Mouse (Mus musculus) embryonic facial prominence, embryonic 14.5 days (tissue): ENCODE measurements at regions not wholly inside any gene's neighbourhood (a gene's known extent, or its start where the extent isn't known, plus 50 kb on each side); places are given as distances from the start of the nearest gene placed in this dataset.

Experiments
- ATAC-seq: fragments of 200-750 bp; cut with Nextera tagmentation; 2 replicates; pipeline ENCODE4 v1.8.0; 2017; ENCODE audit warnings: low read depth, moderate number of reproducible peaks, moderate TSS enrichment
- DNase-seq: peaks from one replicate; pipeline ENCODE4 v3.0.0-alpha.2; 2015; ENCODE audit warnings: low spot score
- H3K27ac ChIP-seq: fragments of 300-500 bp; sonication (generic); replicated peaks from 2 replicates; pipeline ENCODE4 v1.5.1; 2014; ENCODE audit warnings: low read depth, mild to moderate bottlenecking, low read length, moderate library complexity
- H3K27me3 ChIP-seq: fragments of 300-500 bp; sonication (generic); replicated peaks from 2 replicates; pipeline ENCODE4 v1.6.1; 2014; ENCODE audit warnings: low read length; ENCODE audit not compliant: control insufficient read depth, insufficient read depth
- H3K36me3 ChIP-seq: fragments of 300-500 bp; sonication (generic); 2 replicates; pipeline ENCODE4 v1.6.1; 2014; ENCODE audit warnings: low read length, mixed read lengths; ENCODE audit not compliant: control insufficient read depth, insufficient read depth
- H3K4me1 ChIP-seq: fragments of 300-500 bp; sonication (generic); 2 replicates; pipeline ENCODE4 v1.6.1; 2014; ENCODE audit warnings: antibody characterized with exemption, low read length; ENCODE audit not compliant: control insufficient read depth, insufficient read depth
- H3K4me2 ChIP-seq: fragments of 300-500 bp; sonication (generic); 2 replicates; pipeline ENCODE4 v1.6.1; 2014; ENCODE audit warnings: low read depth, mild to moderate bottlenecking, low read length, moderate library complexity, mixed read lengths
- H3K4me3 ChIP-seq: fragments of 300-500 bp; sonication (generic); 2 replicates; pipeline ENCODE4 v1.5.1; 2014; ENCODE audit warnings: low read depth, mild to moderate bottlenecking, low read length
- H3K9ac ChIP-seq: fragments of 300-500 bp; sonication (generic); 2 replicates; pipeline ENCODE4 v1.6.1; 2014; ENCODE audit warnings: low read depth, mild to moderate bottlenecking, low read length, moderate library complexity, mixed read lengths
- H3K9me3 ChIP-seq: fragments of 300-500 bp; sonication (generic); 2 replicates; pipeline ENCODE4 v1.6.1; 2016; ENCODE audit warnings: low read length; ENCODE audit not compliant: control insufficient read depth
- WGBS: fragments of 180-500 bp; shearing (Covaris S2); extraction: QIAGEN DNeasy Blood & Tissue Kit; methylation state at CpG from one replicate; pipeline ENCODE4 v1.1.7; 2014; 5-methylcytosine and 5-hydroxymethylcytosine counted together

DNA sequence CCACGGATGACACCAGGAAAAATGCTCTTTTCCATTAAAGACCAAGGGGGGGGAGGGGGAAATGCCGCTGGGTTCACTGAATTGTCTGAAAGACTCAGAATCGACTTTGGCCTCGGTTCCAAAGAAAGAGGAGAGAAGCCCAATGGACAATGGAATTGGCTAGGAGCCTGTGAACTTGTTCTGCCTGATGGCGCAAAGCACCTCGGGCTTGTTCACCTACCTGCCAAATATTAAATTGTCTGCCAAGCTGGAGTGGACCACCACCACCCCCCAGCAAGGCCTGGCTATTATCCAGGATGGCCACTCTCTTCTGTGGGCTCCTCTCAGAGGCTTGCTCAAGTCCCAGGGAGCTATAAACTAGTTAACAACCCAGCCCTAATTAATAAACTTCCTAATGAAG, 352.7 kb upstream of the Jmjd1c start:
- no peak overlapping the region for H3K27ac ChIP-seq
- no peaks in the 10 kb centered on the region for H3K9me3 ChIP-seq
- H3K4me1 ChIP-seq, result no peaks in the 10 kb centered on the region
- no peaks in the 10 kb centered on the region for H3K36me3 ChIP-seq
- no peak overlapping the region for H3K9ac ChIP-seq
- H3K27me3 ChIP-seq, result no peaks in the 10 kb centered on the region
- WGBS, result 86% methylated on average over 6 of the region's 6 CpGs
- ATAC-seq, result no peak
- no peak overlapping the region for H3K4me2 ChIP-seq
- DNase-seq, result no peak
- H3K4me3 ChIP-seq, result no peak overlapping the region

DNA sequence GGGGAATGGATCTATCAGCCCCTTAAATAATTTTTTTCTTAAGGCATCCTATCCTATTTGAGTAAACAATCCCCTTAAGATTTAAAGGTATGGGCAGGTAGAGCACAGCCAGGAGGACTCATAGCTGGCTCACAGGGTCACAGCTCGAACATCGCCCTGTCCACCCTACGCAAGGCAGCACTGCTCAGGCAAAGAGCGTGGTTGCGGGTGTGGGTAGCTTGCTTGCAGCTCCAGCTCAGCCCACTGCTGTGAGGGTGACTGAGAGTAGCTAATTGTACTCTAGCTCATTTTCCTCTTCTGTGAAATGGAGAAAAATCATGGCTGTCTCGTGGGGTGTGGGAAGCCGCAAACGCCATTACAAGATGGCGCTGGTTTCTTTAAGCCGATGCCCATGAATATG, 350.1 kb upstream of the Jmjd1c start:
- no peak overlapping the region for H3K4me2 ChIP-seq
- H3K27me3 ChIP-seq, result no peaks in the 10 kb centered on the region
- ATAC-seq (no peak), DNase-seq (no peak)
- no peaks in the 10 kb centered on the region for H3K36me3 ChIP-seq
- no peak overlapping the region for H3K27ac ChIP-seq
- no peak overlapping the region for H3K9ac ChIP-seq
- H3K4me3 ChIP-seq, result no peak overlapping the region
- WGBS, result 95% methylated on average over 10 of the region's 10 CpGs
- no peaks in the 10 kb centered on the region for H3K4me1 ChIP-seq
- H3K9me3 ChIP-seq, result no peaks in the 10 kb centered on the region

DNA sequence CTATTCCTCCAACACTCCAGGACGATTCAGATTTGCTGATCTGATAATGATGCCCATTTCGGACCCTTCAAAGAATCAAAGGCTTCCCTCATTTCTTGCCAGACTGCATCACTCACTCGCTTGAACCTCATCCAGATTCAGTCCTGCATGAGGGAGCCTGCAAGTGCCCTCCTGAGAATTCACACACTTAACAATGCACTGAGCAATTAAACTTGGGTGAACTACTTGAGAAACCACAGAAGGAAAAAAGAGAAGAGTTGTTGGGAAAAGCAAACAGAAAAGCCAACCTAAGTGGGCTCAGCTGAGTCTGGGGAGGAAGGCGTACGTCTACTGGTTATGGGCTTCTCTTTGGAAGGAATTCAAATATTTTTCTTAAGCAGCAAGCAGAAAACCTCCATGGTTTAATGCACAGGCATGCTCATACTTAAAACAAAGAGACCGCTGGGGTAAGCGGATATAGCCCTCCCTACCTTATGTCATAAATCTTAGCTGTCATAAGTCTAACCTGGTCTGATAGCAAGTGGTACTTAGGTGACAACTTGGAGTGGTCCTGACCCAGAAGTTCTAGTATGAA, 343.6 kb upstream of the Jmjd1c start:
- H3K9ac ChIP-seq, result no peak overlapping the region
- peak; percentile 14 for DNase-seq
- no peaks in the 10 kb centered on the region for H3K9me3 ChIP-seq
- ATAC-seq, result no peak
- no peaks in the 10 kb centered on the region for H3K36me3 ChIP-seq
- no peaks in the 10 kb centered on the region for H3K4me1 ChIP-seq
- H3K27ac ChIP-seq, result no peak overlapping the region
- H3K4me2 ChIP-seq, result no peak overlapping the region
- no peak overlapping the region for H3K4me3 ChIP-seq
- WGBS, result 69% methylated on average over 7 of the region's 7 CpGs
- H3K27me3 ChIP-seq, result no peaks in the 10 kb centered on the region

DNA sequence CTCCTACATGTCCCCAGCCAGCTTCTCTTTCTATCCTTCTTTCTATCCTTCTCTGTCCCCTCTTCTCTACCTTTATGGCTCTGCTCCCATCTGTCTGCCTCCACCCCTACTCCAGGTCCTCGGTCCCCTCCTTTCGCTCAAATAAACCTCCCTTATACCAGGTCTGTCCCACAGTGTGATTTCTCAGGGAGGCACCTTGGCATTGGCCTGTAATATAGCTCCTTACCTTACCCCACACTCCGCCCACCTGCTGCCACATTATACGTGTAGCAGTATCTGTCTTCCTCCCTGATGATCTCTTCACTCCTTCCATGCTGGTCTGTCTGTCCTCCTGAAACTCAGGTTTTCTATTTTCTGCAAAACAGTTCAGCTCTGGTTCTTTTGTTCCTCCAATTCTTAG, 339.1 kb upstream of the Jmjd1c start:
- Histone ChIP-seq H3K4me1 (no peaks in the 10 kb centered on the region), H3K36me3 (no peaks in the 10 kb centered on the region), H3K4me3 (no peak overlapping the region), H3K27ac (no peak overlapping the region), H3K9me3 (no peaks in the 10 kb centered on the region), H3K4me2 (no peak overlapping the region), H3K9ac (no peak overlapping the region), H3K27me3 (no peaks in the 10 kb centered on the region)
- WGBS, result 85% methylated on average over 4 of the region's 4 CpGs
- no peak for ATAC-seq
- no peak for DNase-seq

DNA sequence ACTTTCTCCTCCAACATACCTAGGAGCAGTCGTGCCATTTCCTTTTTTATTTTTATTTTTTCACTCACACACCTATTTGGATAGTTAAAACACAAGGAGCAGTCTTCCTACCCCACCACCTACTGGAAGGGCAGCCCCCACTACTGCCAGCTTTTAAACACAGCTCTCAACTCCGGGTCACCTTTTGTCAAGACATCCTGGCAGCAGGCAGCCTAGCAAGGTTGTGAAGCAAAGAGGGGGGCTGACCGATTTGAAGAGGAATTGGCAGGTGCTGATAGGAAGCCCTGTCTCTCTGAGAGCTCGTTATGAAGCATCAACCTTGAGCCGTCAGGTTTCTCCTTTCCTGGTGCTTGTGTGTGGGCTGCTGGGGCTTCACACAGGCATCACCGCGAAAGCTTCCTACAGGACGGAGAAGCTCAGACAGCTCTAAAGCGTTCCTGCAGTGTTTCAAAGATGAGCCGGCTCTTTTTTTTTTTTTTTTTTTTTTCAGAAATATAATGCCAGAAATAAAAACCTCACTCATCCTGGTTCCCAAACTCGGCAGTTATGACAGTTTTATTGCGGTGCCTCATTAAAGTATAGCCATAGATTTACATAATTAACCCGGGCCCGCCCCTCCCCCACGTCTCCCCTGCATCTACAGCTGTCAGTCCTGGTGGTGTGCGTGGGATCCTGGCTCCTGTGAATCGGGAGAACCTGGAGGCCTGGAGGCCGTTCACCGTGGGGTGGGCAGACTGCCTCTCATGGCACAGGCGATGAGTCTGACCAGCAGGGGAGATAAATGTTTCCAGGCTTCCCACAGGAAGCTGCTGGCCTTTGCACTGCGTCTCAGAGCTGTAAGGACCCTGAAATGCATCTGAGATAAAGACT, 325.5 kb upstream of the Jmjd1c start:
- DNase-seq, result no peak

DNA sequence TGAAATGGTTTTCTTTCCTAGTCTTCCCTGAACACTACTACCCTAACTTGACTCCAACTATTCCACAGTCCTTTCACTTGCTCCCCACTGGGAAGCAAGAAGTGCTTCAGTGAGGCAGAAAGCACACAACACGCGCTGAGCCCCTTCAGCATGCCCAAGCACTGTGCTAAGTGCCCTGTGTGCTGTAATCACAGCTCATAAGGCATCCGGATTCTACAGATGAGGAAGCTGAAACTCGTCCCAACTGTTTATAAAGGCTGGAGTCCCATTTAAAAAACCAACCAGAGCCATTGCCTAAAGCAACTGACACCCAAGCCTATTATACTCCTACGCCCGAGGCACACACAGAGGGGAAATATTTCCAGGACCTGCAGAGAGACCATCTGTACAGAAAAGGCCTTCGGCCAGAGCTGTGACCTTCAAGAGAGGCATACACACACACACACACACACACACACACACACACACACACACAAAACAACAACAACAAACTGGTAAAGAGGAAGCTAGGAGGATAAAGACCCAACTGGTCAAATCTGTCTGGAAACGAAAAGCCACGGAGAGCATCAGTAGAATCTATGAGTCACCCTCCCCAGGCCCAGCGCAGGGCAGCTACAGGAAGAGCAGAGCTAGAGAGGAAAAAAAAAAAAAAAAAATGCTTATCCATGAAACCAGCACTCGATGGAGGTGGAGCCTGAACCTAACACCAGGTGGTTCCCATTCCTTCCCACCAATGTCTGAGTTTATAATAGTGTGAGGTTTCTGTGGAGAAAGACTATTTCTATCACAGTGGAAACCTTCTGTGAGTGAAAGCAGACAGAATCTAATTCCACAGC, 315.4 kb upstream of the Jmjd1c start:
- no peaks in the 10 kb centered on the region for H3K4me1 ChIP-seq
- DNase-seq (peak; percentile 71), ATAC-seq (peak; percentile 86)
- H3K9ac ChIP-seq, result no peak overlapping the region
- WGBS, result 52% methylated on average over 11 of the region's 11 CpGs
- peak overlapping the region; percentile 52; the same call in 1 of the 2 replicates for H3K27ac ChIP-seq
- H3K4me3 ChIP-seq, result no peak overlapping the region
- no peak overlapping the region for H3K4me2 ChIP-seq
- no peaks in the 10 kb centered on the region for H3K36me3 ChIP-seq
- 0 out of 2 replicates have a peak, but pooled peaks cover 3% of the 10 kb centered on the region for H3K9me3 ChIP-seq
- no peaks in the 10 kb centered on the region for H3K27me3 ChIP-seq

More for the DNA sequence above, 325.5 kb upstream of the Jmjd1c start:
- H3K4me3 ChIP-seq, result peak overlapping the region; percentile 15; the same call in 1 of the 2 replicates
- no peak overlapping the region for H3K27ac ChIP-seq
- H3K36me3 ChIP-seq, result no peaks in the 10 kb centered on the region
- H3K27me3 ChIP-seq, result no peaks in the 10 kb centered on the region
- peak overlapping the region; percentile 39 for H3K4me2 ChIP-seq
- peak overlapping the region; percentile 27; the same call in 1 of the 2 replicates for H3K9ac ChIP-seq
- 26% methylated on average over 21 of the region's 21 CpGs for WGBS
- H3K9me3 ChIP-seq, result peaks cover 22% of the 10 kb centered on the region
- no peak for ATAC-seq
- peaks cover 4% of the 10 kb centered on the region; the same call in 1 of the 2 replicates for H3K4me1 ChIP-seq

DNA sequence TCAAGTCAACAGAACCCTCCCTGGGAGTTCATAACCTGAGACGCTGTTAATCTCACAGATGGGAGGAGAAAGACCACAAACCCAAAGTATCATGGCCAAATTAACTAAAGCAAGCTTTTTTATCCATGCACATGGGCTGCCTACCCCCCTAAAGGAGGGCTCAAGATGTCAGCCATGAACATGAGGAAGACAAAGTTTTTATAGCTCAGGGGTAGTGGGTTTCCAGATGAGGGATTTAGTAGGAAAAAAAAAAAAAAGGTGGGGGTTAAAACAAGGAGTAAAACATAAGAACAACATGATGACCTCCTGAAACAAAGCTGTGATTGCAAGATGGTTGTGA, 314.8 kb upstream of the Jmjd1c start:
- H3K4me1 ChIP-seq, result no peaks in the 10 kb centered on the region
- no peak for DNase-seq
- no peak; the same call in 1 of the 2 replicates for ATAC-seq
- H3K36me3 ChIP-seq, result no peaks in the 10 kb centered on the region
- no peak overlapping the region for H3K4me3 ChIP-seq
- 37% methylated on average over 1 of the region's 1 CpGs for WGBS
- no peak overlapping the region for H3K4me2 ChIP-seq
- H3K9ac ChIP-seq, result no peak overlapping the region
- no peaks in the 10 kb centered on the region for H3K27me3 ChIP-seq
- 0 out of 2 replicates have a peak, but pooled peaks cover 3% of the 10 kb centered on the region for H3K9me3 ChIP-seq
- no peak overlapping the region for H3K27ac ChIP-seq

DNA sequence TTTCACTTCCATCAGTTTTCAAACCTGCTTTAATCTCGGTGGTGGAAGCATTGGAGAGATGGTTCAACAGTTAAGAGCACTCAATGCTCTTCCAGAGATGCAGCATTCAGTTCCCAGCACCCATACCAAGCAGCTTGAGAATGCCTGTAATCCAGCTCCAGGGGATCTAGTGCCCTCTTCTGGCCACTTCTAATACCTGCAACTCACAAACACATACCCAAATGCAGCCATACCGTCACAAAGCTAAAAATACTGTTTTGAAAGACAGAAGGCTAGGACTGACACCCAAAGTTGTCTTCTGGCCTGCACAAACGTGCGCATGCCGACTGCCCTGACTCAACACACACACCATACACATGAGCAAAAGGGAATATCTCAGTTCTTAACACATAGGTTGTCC, 313.9 kb upstream of the Jmjd1c start:
- 92% methylated on average over 5 of the region's 5 CpGs for WGBS

More for the DNA sequence above, 313.9 kb upstream of the Jmjd1c start:
- no peaks in the 10 kb centered on the region for H3K27me3 ChIP-seq
- no peak overlapping the region for H3K27ac ChIP-seq
- 0 out of 2 replicates have a peak, but pooled peaks cover 3% of the 10 kb centered on the region for H3K9me3 ChIP-seq
- H3K4me3 ChIP-seq, result no peak overlapping the region
- no peak overlapping the region for H3K9ac ChIP-seq
- ATAC-seq, result no peak
- H3K36me3 ChIP-seq, result no peaks in the 10 kb centered on the region
- no peak for DNase-seq
- no peak overlapping the region for H3K4me2 ChIP-seq
- no peaks in the 10 kb centered on the region for H3K4me1 ChIP-seq
